In genomic region chr11:108301796-108302490, GRCm38 (mm10) we compare ENCODE assay signal across 23 mouse cellular contexts. TPM values are rescaled to one million over a fixed set of nuclear protein-coding genes. Genes with fewer than 3 reads are reported as not detected.
DNase-seq lines count a peak whose midpoint lies in the region; ATAC-seq and TF ChIP-seq lines count a peak whose summit lies in the region.
"Had no signal": no experiment of that assay in that cellular context is flagged by ENCODE, and none has a peak within 500 bp of the region (broad histone marks: within the 10 kb centered on the region; RNA-seq: fewer than 3 reads in every experiment).

No protein-coding gene starts in this region.

- H3K9ac ChIP-seq in kidney, postnatal 0 days (ENCODE audit: low read depth, low read length) = no peak overlapping the region
- H3K9ac ChIP-seq: embryonic facial prominence, embryonic 12.5 days; forebrain, embryonic 15.5 days; hindbrain, embryonic 12.5 days had no signal

- H3K36me3 ChIP-seq in kidney, postnatal 0 days (ENCODE audit: insufficient read depth, low read length) = no peaks in the 10 kb centered on the region
- H3K36me3 ChIP-seq: embryonic facial prominence, embryonic 12.5 days; forebrain, embryonic 15.5 days; heart, embryonic 10.5 days; hindbrain, embryonic 12.5 days had no signal

- ATAC-seq in kidney, postnatal 0 days (replicated peaks; ENCODE audit: low FRiP score, low read depth) = peak; percentile 63; the same call in 1 of the 2 replicates
- ATAC-seq: forebrain, embryonic 15.5 days; hindbrain, embryonic 16.5 days had no signal

- no peaks in the 10 kb centered on the region for H3K9me3 ChIP-seq in kidney, postnatal 0 days (replicated peaks; ENCODE audit: low read length)
- H3K9me3 ChIP-seq: embryonic facial prominence, embryonic 12.5 days; forebrain, embryonic 15.5 days; heart, embryonic 10.5 days; hindbrain, embryonic 12.5 days had no signal

- intact Hi-C loops in gastrocnemius, postnatal 14 days (cut with DNase I; ENCODE audit: low total_unique reads) = no loop called here

- 0 out of 2 replicates have a peak, but pooled peaks cover 4% of the 10 kb centered on the region for H3K4me1 ChIP-seq in kidney, postnatal 0 days (replicated peaks; ENCODE audit: insufficient read depth, low read length)

- peak; percentile 58 to 60 for DNase-seq in gastrocnemius, adult 8-10 months (ENCODE audit: low spot score in 2 of 2)
- DNase-seq in gastrocnemius, postnatal 10 days = no peak
- peak; percentile 54 for DNase-seq in kidney, postnatal 0 days (ENCODE audit: low spot score)
- no peak for DNase-seq in kidney, adult 9 months
- peak; percentile 20 for DNase-seq in gastrocnemius, postnatal 14 days
- DNase-seq in gastrocnemius, postnatal 25 days = peak; percentile 54
- DNase-seq in left cerebral cortex, adult 9 months (ENCODE audit: low spot score in 2 of 2) = no peak
- no peak for DNase-seq in adrenal gland, adult 18-20 months (ENCODE audit: low spot score in 2 of 2)
- DNase-seq: adrenal gland, adult 8-10 months; adrenal gland, postnatal 36 days; cerebellum, adult 2 months; cerebellum, postnatal 10 days; heart, adult 11 months; heart, postnatal 10 days; heart, postnatal 4 days had no signal

- no peak overlapping the region for H3K4me2 ChIP-seq in kidney, postnatal 0 days (ENCODE audit: low read length)
- H3K4me2 ChIP-seq: embryonic facial prominence, embryonic 12.5 days; forebrain, embryonic 15.5 days; hindbrain, embryonic 12.5 days had no signal

- H3K27ac ChIP-seq in kidney, postnatal 0 days = no peak overlapping the region
- H3K27ac ChIP-seq: embryonic facial prominence, embryonic 12.5 days; forebrain, embryonic 15.5 days; heart, embryonic 10.5 days; hindbrain, embryonic 12.5 days had no signal

- no peak overlapping the region for H3K4me3 ChIP-seq in kidney, postnatal 0 days (replicated peaks; ENCODE audit: low read depth, low read length)
- H3K4me3 ChIP-seq: embryonic facial prominence, embryonic 12.5 days; forebrain, embryonic 15.5 days; heart, embryonic 10.5 days; hindbrain, embryonic 12.5 days had no signal

- no peaks in the 10 kb centered on the region for H3K27me3 ChIP-seq in kidney, postnatal 0 days (ENCODE audit: insufficient read depth, low read length)
- H3K27me3 ChIP-seq: forebrain, embryonic 15.5 days; hindbrain, embryonic 12.5 days had no signal

- no peak for TF ChIP-seq CTCF in kidney, postnatal 0 days (IDR thresholded peaks at IDR 0.05; ENCODE audit: low read depth)

- WGBS in kidney, postnatal 0 days = 43% methylated on average over 10 of the region's 10 CpGs

RNA-seq across cellular contexts. Expression of gene Apoh, which starts 41.2 kb away (rescaled TPM):
- total RNA-seq in gastrocnemius, adult 8-10 months (2022) = 1 to 10 TPM in 2 of 4 experiments, not detected in 2; 1.3 to 1.7 TPM
- 1 to 10 TPM; 1.1 to 2.5 TPM for total RNA-seq in gastrocnemius, postnatal 10 days (2021)
- 0.46 and 1.1 TPM in 2 replicates for polyA plus RNA-seq in kidney, postnatal 0 days (2015; fragmentation: Nextera tagmentation; extraction: Ambion mirVana)
- total RNA-seq in gastrocnemius, postnatal 14 days (2021) = 1 to 10 TPM in 1 of 2 experiments, under 1 TPM in 1; 0.42 to 1.3 TPM
- under 1 TPM; 0.84 to 0.96 TPM for total RNA-seq in gastrocnemius, postnatal 25 days (2021)
- under 1 TPM in 1 of 2 experiments, not detected in 1; 0.27 TPM for total RNA-seq in adrenal gland, adult 18-20 months (2021)
- total RNA-seq: ES-E14 had no signal
- polyA plus RNA-seq: forebrain, embryonic 11.5 days; forebrain, embryonic 15.5 days; heart, embryonic 14.5 days had no signal

RNA-seq across cellular contexts. Expression of gene Prkca, which starts 41.8 kb away (rescaled TPM):
- total RNA-seq in gastrocnemius, adult 8-10 months (2022) = 10 to 100 TPM; 50.1 to 62.0 (median 55.0) TPM
- total RNA-seq in gastrocnemius, postnatal 10 days (2021) = 10 to 100 TPM; 47.6 to 51.0 TPM
- polyA plus RNA-seq in kidney, postnatal 0 days (2015; fragmentation: Nextera tagmentation; extraction: Ambion mirVana) = 6.8 and 9.3 TPM in 2 replicates
- total RNA-seq in gastrocnemius, postnatal 14 days (2021) = 10 to 100 TPM; 41.4 to 42.5 TPM
- total RNA-seq in gastrocnemius, postnatal 25 days (2021) = 10 to 100 TPM; 46.3 to 48.9 TPM
- total RNA-seq in adrenal gland, adult 18-20 months (2021) = 10 to 100 TPM in 1 of 2 experiments, 1 to 10 TPM in 1; 7.3 to 12.0 TPM

Comparison
In these comparisons a context has a peak if more than half of its experiments do, and no peak if none do; other contexts are left out.
1. DNase-seq: peak in gastrocnemius, adult 8-10 months (2 of 2), kidney, postnatal 0 days (single experiment), gastrocnemius, postnatal 14 days (single experiment) and gastrocnemius, postnatal 25 days (single experiment); none in gastrocnemius, postnatal 10 days (single experiment), kidney, adult 9 months (single experiment), left cerebral cortex, adult 9 months (0 of 2) and adrenal gland, adult 18-20 months (0 of 2).